In the genomic region with DNA sequence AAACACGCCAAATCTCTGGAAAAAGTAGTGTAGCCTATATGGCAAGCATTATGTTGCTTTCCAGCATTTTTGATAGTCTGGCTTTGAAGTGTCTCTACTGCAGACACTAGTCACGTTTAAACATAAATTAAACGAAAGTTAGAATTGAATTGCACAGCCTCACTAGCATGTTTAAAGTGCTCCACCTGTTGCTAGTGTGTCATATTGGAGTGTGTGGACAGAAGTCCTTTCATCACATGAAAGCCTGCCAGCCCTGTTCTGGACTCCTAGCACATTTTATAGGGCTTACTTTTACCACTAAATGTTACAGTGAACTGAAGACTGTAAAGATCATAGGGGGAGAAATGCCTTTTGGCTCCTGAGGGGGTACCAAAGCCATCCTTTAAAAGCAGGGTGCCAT, we compare ENCODE assay signal across 8 mouse cellular contexts. TPM values are rescaled to one million over a fixed set of nuclear protein-coding genes. Genes with fewer than 3 reads are reported as not detected.
DNase-seq lines count a peak whose midpoint lies in the region; ATAC-seq and TF ChIP-seq lines count a peak whose summit lies in the region.

No protein-coding gene starts in this region.

- 46% methylated on average over 3 of the region's 3 CpGs for WGBS in kidney, postnatal 0 days
- 63% methylated on average over 3 of the region's 3 CpGs for WGBS in embryonic facial prominence, embryonic 13.5 days
- WGBS in intestine, embryonic 16.5 days = 65% methylated on average over 3 of the region's 3 CpGs
- 59% methylated on average over 3 of the region's 3 CpGs for WGBS in neural tube, embryonic 12.5 days

- DNase-seq in kidney, postnatal 0 days (ENCODE audit: low spot score) = no peak
- no peak for DNase-seq in kidney, postnatal 25 days
- no peak for DNase-seq in ovary, postnatal 14 days (ENCODE audit: low spot score)
- no peak for DNase-seq in cerebellum, adult 11 months
- DNase-seq in spleen, postnatal 10 days (ENCODE audit: low spot score in 2 of 2) = no peak

- H3K9ac ChIP-seq in kidney, postnatal 0 days (ENCODE audit: low read depth, low read length) = no peak overlapping the region
- H3K9ac ChIP-seq in embryonic facial prominence, embryonic 13.5 days = no peak overlapping the region
- no peak overlapping the region for H3K9ac ChIP-seq in intestine, embryonic 16.5 days (ENCODE audit: low read depth, low read length)
- no peak overlapping the region for H3K9ac ChIP-seq in neural tube, embryonic 12.5 days

- no peak for TF ChIP-seq CTCF in kidney, postnatal 0 days (IDR thresholded peaks at IDR 0.05; ENCODE audit: low read depth)

- ATAC-seq in kidney, postnatal 0 days (replicated peaks; ENCODE audit: low FRiP score, low read depth) = no peak
- ATAC-seq in embryonic facial prominence, embryonic 13.5 days (ENCODE audit: insufficient number of reproducible peaks, insufficient read depth, low FRiP score, low TSS enrichment, low read depth) = no peak
- no peak for ATAC-seq in intestine, embryonic 16.5 days
- no peak for ATAC-seq in neural tube, embryonic 12.5 days (ENCODE audit: low FRiP score, low read depth)

- H3K4me2 ChIP-seq in kidney, postnatal 0 days (ENCODE audit: low read length) = peak overlapping the region; percentile 78
- H3K4me2 ChIP-seq in embryonic facial prominence, embryonic 13.5 days = peak overlapping the region; percentile 74
- H3K4me2 ChIP-seq in intestine, embryonic 16.5 days (ENCODE audit: low read depth, low read length) = peak overlapping the region; percentile 7; the same call in 1 of the 2 replicates
- peak overlapping the region; percentile 82 for H3K4me2 ChIP-seq in neural tube, embryonic 12.5 days (replicated peaks)

- H3K27ac ChIP-seq in kidney, postnatal 0 days = no peak overlapping the region
- no peak overlapping the region for H3K27ac ChIP-seq in embryonic facial prominence, embryonic 13.5 days
- no peak overlapping the region for H3K27ac ChIP-seq in intestine, embryonic 16.5 days (ENCODE audit: low read length)
- H3K27ac ChIP-seq in neural tube, embryonic 12.5 days = no peak overlapping the region

- H3K36me3 ChIP-seq in kidney, postnatal 0 days (ENCODE audit: insufficient read depth, low read length) = no peaks in the 10 kb centered on the region
- H3K36me3 ChIP-seq in embryonic facial prominence, embryonic 13.5 days = no peaks in the 10 kb centered on the region
- no peaks in the 10 kb centered on the region for H3K36me3 ChIP-seq in intestine, embryonic 16.5 days (ENCODE audit: control insufficient read depth, insufficient read depth, low read length)
- H3K36me3 ChIP-seq in neural tube, embryonic 12.5 days = no peaks in the 10 kb centered on the region

- H3K4me1 ChIP-seq in kidney, postnatal 0 days (replicated peaks; ENCODE audit: insufficient read depth, low read length) = peaks cover 22% of the 10 kb centered on the region
- peaks cover 31% of the 10 kb centered on the region for H3K4me1 ChIP-seq in embryonic facial prominence, embryonic 13.5 days
- H3K4me1 ChIP-seq in intestine, embryonic 16.5 days (ENCODE audit: control insufficient read depth, insufficient read depth, low read length) = peaks cover 16% of the 10 kb centered on the region
- peaks cover 20% of the 10 kb centered on the region for H3K4me1 ChIP-seq in neural tube, embryonic 12.5 days

- no peak overlapping the region for H3K4me3 ChIP-seq in kidney, postnatal 0 days (replicated peaks; ENCODE audit: low read depth, low read length)
- H3K4me3 ChIP-seq in embryonic facial prominence, embryonic 13.5 days = peak overlapping the region; percentile 82
- no peak overlapping the region for H3K4me3 ChIP-seq in intestine, embryonic 16.5 days (ENCODE audit: low read length)
- H3K4me3 ChIP-seq in neural tube, embryonic 12.5 days = no peak overlapping the region

- no peaks in the 10 kb centered on the region for H3K9me3 ChIP-seq in kidney, postnatal 0 days (replicated peaks; ENCODE audit: low read length)
- no peaks in the 10 kb centered on the region for H3K9me3 ChIP-seq in embryonic facial prominence, embryonic 13.5 days
- no peaks in the 10 kb centered on the region for H3K9me3 ChIP-seq in intestine, embryonic 16.5 days (ENCODE audit: control insufficient read depth, low read length)
- no peaks in the 10 kb centered on the region for H3K9me3 ChIP-seq in neural tube, embryonic 12.5 days

- no peaks in the 10 kb centered on the region for H3K27me3 ChIP-seq in kidney, postnatal 0 days (ENCODE audit: insufficient read depth, low read length)
- H3K27me3 ChIP-seq in embryonic facial prominence, embryonic 13.5 days = no peaks in the 10 kb centered on the region
- H3K27me3 ChIP-seq in intestine, embryonic 16.5 days (replicated peaks; ENCODE audit: control insufficient read depth, insufficient read depth, low read length) = no peaks in the 10 kb centered on the region
- H3K27me3 ChIP-seq in neural tube, embryonic 12.5 days (replicated peaks) = no peaks in the 10 kb centered on the region

RNA-seq across cellular contexts. Expression of gene Carnmt1, which starts 1.9 kb away (rescaled TPM):
- polyA plus RNA-seq in kidney, postnatal 0 days (2015; fragmentation: Nextera tagmentation; extraction: Ambion mirVana) = 32.2 and 35.9 TPM in 2 replicates
- polyA plus RNA-seq in embryonic facial prominence, embryonic 13.5 days (2015; fragmentation: Nextera tagmentation; extraction: Ambion mirVana) = 27.4 and 37.3 TPM in 2 replicates
- 13.7 and 15.6 TPM in 2 replicates for polyA plus RNA-seq in intestine, embryonic 16.5 days (2015; fragmentation: Nextera tagmentation; extraction: Ambion mirVana)
- polyA plus RNA-seq in neural tube, embryonic 12.5 days (2016; fragmentation: Nextera tagmentation; extraction: Ambion mirVana) = 23.8 and 24.0 TPM in 2 replicates

RNA-seq across cellular contexts. Expression of gene D030056L22Rik, which starts 40.5 kb away (rescaled TPM):
- polyA plus RNA-seq in kidney, postnatal 0 days (2015; fragmentation: Nextera tagmentation; extraction: Ambion mirVana) = 28.3 and 31.0 TPM in 2 replicates
- 30.3 and 33.1 TPM in 2 replicates for polyA plus RNA-seq in embryonic facial prominence, embryonic 13.5 days (2015; fragmentation: Nextera tagmentation; extraction: Ambion mirVana)
- 16.9 and 17.6 TPM in 2 replicates for polyA plus RNA-seq in intestine, embryonic 16.5 days (2015; fragmentation: Nextera tagmentation; extraction: Ambion mirVana)
- 80.8 and 81.0 TPM in 2 replicates for polyA plus RNA-seq in neural tube, embryonic 12.5 days (2016; fragmentation: Nextera tagmentation; extraction: Ambion mirVana)

RNA-seq across cellular contexts. Expression of gene Nmrk1, which starts 40.7 kb away (rescaled TPM):
- 20.6 and 24.7 TPM in 2 replicates for polyA plus RNA-seq in kidney, postnatal 0 days (2015; fragmentation: Nextera tagmentation; extraction: Ambion mirVana)
- polyA plus RNA-seq in embryonic facial prominence, embryonic 13.5 days (2015; fragmentation: Nextera tagmentation; extraction: Ambion mirVana) = 19.4 and 25.0 TPM in 2 replicates
- 10.2 TPM in 2 replicates for polyA plus RNA-seq in intestine, embryonic 16.5 days (2015; fragmentation: Nextera tagmentation; extraction: Ambion mirVana)
- 9.7 and 13.1 TPM in 2 replicates for polyA plus RNA-seq in neural tube, embryonic 12.5 days (2016; fragmentation: Nextera tagmentation; extraction: Ambion mirVana)

RNA-seq across cellular contexts. Expression of gene Ostf1, which starts 40.9 kb away (rescaled TPM):
- polyA plus RNA-seq in kidney, postnatal 0 days (2015; fragmentation: Nextera tagmentation; extraction: Ambion mirVana) = 190 and 191 TPM in 2 replicates
- polyA plus RNA-seq in embryonic facial prominence, embryonic 13.5 days (2015; fragmentation: Nextera tagmentation; extraction: Ambion mirVana) = 65.1 and 68.4 TPM in 2 replicates
- polyA plus RNA-seq in intestine, embryonic 16.5 days (2015; fragmentation: Nextera tagmentation; extraction: Ambion mirVana) = 106 and 108 TPM in 2 replicates
- 47.0 and 53.1 TPM in 2 replicates for polyA plus RNA-seq in neural tube, embryonic 12.5 days (2016; fragmentation: Nextera tagmentation; extraction: Ambion mirVana)

Comparison
In these comparisons a context has a peak if more than half of its experiments do, and no peak if none do; other contexts are left out.
1. H3K4me2 ChIP-seq: peak in every context shown above with its lines; median percentile 82 in neural tube, embryonic 12.5 days; 78 in kidney, postnatal 0 days; 74 in embryonic facial prominence, embryonic 13.5 days; 7 in intestine, embryonic 16.5 days.